In the genomic region with DNA sequence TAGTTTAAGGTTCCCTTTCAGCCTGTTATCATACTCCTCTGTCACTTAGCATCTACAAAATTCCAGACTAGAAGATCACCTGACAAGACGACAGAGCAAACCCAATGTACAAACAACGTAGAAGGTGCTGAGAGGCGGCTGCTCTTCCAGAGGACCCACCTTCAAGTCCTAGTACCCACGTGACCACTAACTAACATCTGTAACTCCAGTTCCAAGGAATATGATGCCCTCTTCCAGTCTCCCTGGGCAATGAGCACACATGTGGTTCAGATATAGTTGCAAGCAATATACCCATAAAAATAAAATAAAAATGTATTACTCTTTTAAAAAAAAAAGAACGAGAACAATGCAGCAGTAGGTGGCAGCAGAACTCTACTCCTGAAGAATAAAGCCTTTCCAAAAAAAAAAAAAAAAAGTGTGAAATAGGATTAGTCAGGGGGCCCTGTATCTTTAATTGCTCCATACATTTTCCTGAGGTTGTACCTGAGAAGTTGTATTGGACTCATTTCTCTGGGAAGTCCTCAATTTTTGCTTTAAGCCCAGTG, we compare ENCODE assay signal across 12 mouse cellular contexts. TPM values are rescaled to one million over a fixed set of nuclear protein-coding genes. Genes with fewer than 3 reads are reported as not detected.
DNase-seq lines count a peak whose midpoint lies in the region; TF ChIP-seq lines count a peak whose summit lies in the region.
"Had no signal": no experiment of that assay in that cellular context is flagged by ENCODE, and none has a peak within 500 bp of the region (broad histone marks: within the 10 kb centered on the region; RNA-seq: fewer than 3 reads in every experiment).

No protein-coding gene starts in this region.

- no peak overlapping the region for H3K27ac ChIP-seq in kidney, adult 2 months (ENCODE audit: insufficient read depth, low read depth, low read length)
- H3K27ac ChIP-seq: lung, embryonic 15.5 days; neural tube, embryonic 13.5 days had no signal

- H3K4me1 ChIP-seq in kidney, adult 2 months (ENCODE audit: control insufficient read depth, insufficient read depth, low read length): no peaks in the 10 kb centered on the region
- H3K4me1 ChIP-seq: neural tube, embryonic 13.5 days had no signal

- no peaks in the 10 kb centered on the region for H3K36me3 ChIP-seq in kidney, adult 2 months (ENCODE audit: control insufficient read depth, insufficient read depth, low read length)
- H3K36me3 ChIP-seq: lung, embryonic 15.5 days; neural tube, embryonic 13.5 days had no signal

- TF ChIP-seq CTCF in kidney, adult 2 months (conservative IDR thresholded peaks at IDR 0.05; ENCODE audit: insufficient read depth, insufficient read length, low read depth, low read length): no peak

- TF ChIP-seq POLR2A in kidney, adult 2 months (IDR thresholded peaks at IDR 0.05; ENCODE audit: low read depth, low read length): no peak

- WGBS in kidney, adult 2 months: 51% methylated on average over 5 of the region's 5 CpGs

- H3K27me3 ChIP-seq in kidney, adult 2 months (replicated peaks; ENCODE audit: control insufficient read depth, insufficient read depth, low read length): no peaks in the 10 kb centered on the region
- H3K27me3 ChIP-seq: lung, embryonic 15.5 days; neural tube, embryonic 13.5 days had no signal

- no peak overlapping the region for H3K4me3 ChIP-seq in kidney, adult 2 months (ENCODE audit: insufficient read depth, low read depth, low read length)
- H3K4me3 ChIP-seq: lung, embryonic 15.5 days; neural tube, embryonic 13.5 days had no signal

- DNase-seq in embryo, embryonic 10.5 days (ENCODE audit: low spot score): peak; percentile 36
- no peak for DNase-seq in embryo, embryonic 10 days (ENCODE audit: low spot score)
- DNase-seq in kidney, postnatal 14 days: peak; percentile 17
- DNase-seq in kidney, adult 2 months: no peak
- peak; percentile 55 for DNase-seq in testis, postnatal 10 days (ENCODE audit: low spot score)
- DNase-seq in testis, postnatal 14 days (ENCODE audit: low spot score): no peak
- no peak for DNase-seq in adrenal gland, postnatal 25 days
- no peak for DNase-seq in urinary bladder, postnatal 4 days (ENCODE audit: low spot score in 2 of 2)
- DNase-seq: adrenal gland, postnatal 10 days; heart, postnatal 36 days had no signal

RNA-seq across cellular contexts. Expression of a gene that starts 27.8 kb away (rescaled TPM):
- polyA plus RNA-seq in kidney, adult 2 months (2012; rRNA removed): 10.6 and 10.8 TPM in 2 replicates
- total RNA-seq in adrenal gland, postnatal 25 days (2021): 18.7 and 20.0 TPM in 2 replicates

RNA-seq across cellular contexts. Expression of a gene that starts 56.7 kb away (rescaled TPM):
- polyA plus RNA-seq in kidney, adult 2 months (2012; rRNA removed): 8.1 and 12.6 TPM in 2 replicates
- 28.3 and 30.4 TPM in 2 replicates for total RNA-seq in adrenal gland, postnatal 25 days (2021)

RNA-seq across cellular contexts. Expression of a gene that starts 56.7 kb away (rescaled TPM):
- not detected in 2 replicates for polyA plus RNA-seq in kidney, adult 2 months (2012; rRNA removed)
- total RNA-seq in adrenal gland, postnatal 25 days (2021): not detected in 2 replicates

Comparison
In these comparisons a context has a peak if more than half of its experiments do, and no peak if none do; other contexts are left out.
1. DNase-seq: peak in embryo, embryonic 10.5 days (single experiment), kidney, postnatal 14 days (single experiment) and testis, postnatal 10 days (single experiment); none in embryo, embryonic 10 days (single experiment), kidney, adult 2 months (single experiment), testis, postnatal 14 days (single experiment), adrenal gland, postnatal 25 days (single experiment) and urinary bladder, postnatal 4 days (0 of 2).